Mouse (Mus musculus): ENCODE results near the gene 1110051M20Rik. TPM values are rescaled to one million over a fixed set of nuclear protein-coding genes. Genes with fewer than 3 reads are reported as not detected.
A peak's percentile ranks its signal among the peaks of the same experiment; 100 is the strongest.

Gene 1110051M20Rik
- total RNA-seq, 2 experiments from 2014 or later, result 15.0 to 16.4 TPM

GRCm38 (mm10) chr2:91312578-91313311 is 131.8 kb downstream of the 1110051M20Rik start:
- peak in 1 of 2 experiments; percentile 24 for DNase-seq (ENCODE audit: low spot score in 2 of 2)

- no peak for DNase-seq (ENCODE audit: low spot score in 2 of 2)
These were observed 135.0 kb downstream of the 1110051M20Rik start for GRCm38 (mm10) chr2:91309546-91309945.

GRCm38 (mm10) chr2:91308680-91309079 is 135.8 kb downstream of the 1110051M20Rik start:
- DNase-seq (ENCODE audit: low spot score in 2 of 2), result no peak

- DNase-seq (ENCODE audit: low spot score in 2 of 2), result no peak
These were observed 137.9 kb downstream of the 1110051M20Rik start for GRCm38 (mm10) chr2:91306589-91306988.

- peak in 1 of 2 experiments; percentile 13 for DNase-seq (ENCODE audit: low spot score in 2 of 2)
These were observed 138.6 kb downstream of the 1110051M20Rik start for GRCm38 (mm10) chr2:91305926-91306325.

- DNase-seq (ENCODE audit: low spot score in 2 of 2), result no peak
These were observed 141.7 kb downstream of the 1110051M20Rik start for GRCm38 (mm10) chr2:91302845-91303244.

- no peak for DNase-seq (ENCODE audit: low spot score in 2 of 2)
These were observed 142.7 kb downstream of the 1110051M20Rik start for GRCm38 (mm10) chr2:91301836-91302235.

- DNase-seq (ENCODE audit: low spot score in 2 of 2), result no peak
These were observed 143.7 kb downstream of the 1110051M20Rik start for GRCm38 (mm10) chr2:91300784-91301183.

GRCm38 (mm10) chr2:91299156-91299555 is 145.3 kb downstream of the 1110051M20Rik start:
- DNase-seq (ENCODE audit: low spot score in 2 of 2), result peak in 1 of 2 experiments; percentile 28

- DNase-seq (ENCODE audit: low spot score in 2 of 2), result no peak
These were observed 148.6 kb downstream of the 1110051M20Rik start for GRCm38 (mm10) chr2:91295895-91296294.

- no peak for DNase-seq (ENCODE audit: low spot score in 2 of 2)
These were observed 150.3 kb downstream of the 1110051M20Rik start for GRCm38 (mm10) chr2:91294226-91294625.

- DNase-seq (ENCODE audit: low spot score in 2 of 2), result no peak
These were observed 153.1 kb downstream of the 1110051M20Rik start for GRCm38 (mm10) chr2:91291197-91292007.

GRCm38 (mm10) chr2:91287563-91287962 is 156.9 kb downstream of the 1110051M20Rik start:
- DNase-seq (ENCODE audit: low spot score in 2 of 2), result no peak

GRCm38 (mm10) chr2:91285885-91286505 is 158.5 kb downstream of the 1110051M20Rik start:
- DNase-seq (ENCODE audit: low spot score in 2 of 2), result peak; percentile 81 to 85

GRCm38 (mm10) chr2:91284375-91285199 is 159.9 kb downstream of the 1110051M20Rik start:
- DNase-seq (ENCODE audit: low spot score in 2 of 2), result no peak

- no peak for DNase-seq (ENCODE audit: low spot score in 2 of 2)
These were observed 160.5 kb downstream of the 1110051M20Rik start for GRCm38 (mm10) chr2:91283972-91284371.

- no peak for DNase-seq (ENCODE audit: low spot score in 2 of 2)
These were observed 163.1 kb downstream of the 1110051M20Rik start for GRCm38 (mm10) chr2:91281366-91281765.

GRCm38 (mm10) chr2:91279372-91279755 is 165.1 kb downstream of the 1110051M20Rik start:
- no peak for DNase-seq (ENCODE audit: low spot score in 2 of 2)

GRCm38 (mm10) chr2:91278749-91279371 is 165.6 kb downstream of the 1110051M20Rik start:
- DNase-seq (ENCODE audit: low spot score in 2 of 2), result peak in 1 of 2 experiments; percentile 47

GRCm38 (mm10) chr2:91269687-91270133 is 174.8 kb downstream of the 1110051M20Rik start:
- no peak for DNase-seq (ENCODE audit: low spot score in 2 of 2)

All from adrenal gland, adult 18-20 months (tissue).